Mouse (Mus musculus): ENCODE measurements around the gene Dcaf8.

Dcaf8 gene

GRCm38 (mm10) chr1:172148955-172149815, 1.3 kb downstream of the Dcaf8 start:
- no peak for DNase-seq

- DNase-seq, result no peak
These were observed 6.7 kb downstream of the Dcaf8 start for GRCm38 (mm10) chr1:172154536-172154935.

DNA sequence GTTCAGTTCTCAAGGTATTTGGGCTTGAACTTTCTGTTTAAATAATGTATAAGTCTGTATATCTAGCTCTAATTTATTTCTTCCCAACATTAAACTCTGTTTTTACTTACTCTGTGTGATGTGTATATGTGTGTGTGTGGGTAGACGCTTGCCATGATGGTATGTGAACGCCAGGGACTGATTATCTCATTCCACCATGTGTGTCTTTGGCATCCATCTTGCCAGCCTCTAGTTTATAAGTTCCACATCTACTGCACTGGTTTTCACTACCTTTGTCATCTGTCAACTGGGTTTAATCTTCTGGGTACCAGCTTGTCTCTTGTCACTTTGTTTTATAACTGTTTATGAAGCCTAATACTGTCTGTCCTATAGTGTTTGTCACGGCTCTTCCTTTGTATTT, 7.6 kb downstream of the Dcaf8 start:
- no peak for DNase-seq

- DNase-seq, result no peak
These were observed 12.1 kb downstream of the Dcaf8 start for GRCm38 (mm10) chr1:172159970-172160369.

GRCm38 (mm10) chr1:172160508-172160907, 12.6 kb downstream of the Dcaf8 start:
- DNase-seq, result no peak

GRCm38 (mm10) chr1:172162009-172162408, 14.1 kb downstream of the Dcaf8 start:
- DNase-seq, result peak; percentile 39

- no peak for DNase-seq
These were observed 15.1 kb downstream of the Dcaf8 start for GRCm38 (mm10) chr1:172162959-172163358.

DNA sequence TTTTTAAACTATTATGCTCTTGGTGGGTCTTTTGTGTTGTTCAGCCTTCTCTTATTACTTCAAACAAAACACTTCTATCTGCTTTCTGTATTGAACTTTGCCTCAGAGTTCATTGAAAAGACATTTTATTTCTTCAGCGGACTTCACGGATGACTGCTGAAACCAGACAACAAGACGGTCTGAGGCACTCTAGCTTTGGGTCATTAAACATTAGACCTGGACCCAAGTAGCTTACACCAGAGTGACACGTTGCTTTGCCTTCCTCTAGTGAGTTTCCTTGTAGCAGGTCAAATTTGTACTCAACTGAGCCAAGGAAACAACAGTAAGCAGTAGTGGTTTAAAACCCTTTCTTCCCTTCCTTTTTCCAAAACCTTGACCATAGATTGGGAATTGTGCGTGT, 20.0 kb downstream of the Dcaf8 start:
- DNase-seq, result no peak

DNA sequence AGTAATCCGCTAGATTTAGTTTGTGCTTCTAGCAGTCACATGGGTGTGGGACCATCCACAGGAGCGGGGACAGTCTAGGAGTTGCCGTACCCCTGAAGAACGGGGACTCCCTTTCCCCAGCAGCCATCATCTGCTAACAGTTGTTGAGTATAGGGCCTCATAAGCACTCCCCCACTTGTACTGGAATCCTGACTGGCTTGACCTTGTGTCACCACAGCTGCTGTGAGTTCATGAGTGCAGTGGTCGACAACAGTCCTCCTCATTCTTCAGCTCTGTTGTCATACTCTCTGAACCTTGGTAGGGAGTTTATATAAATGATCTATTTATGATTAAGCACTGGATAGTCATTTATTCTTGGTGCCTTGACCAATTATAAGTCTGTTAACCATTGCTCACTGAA, 21.9 kb downstream of the Dcaf8 start:
- no peak for DNase-seq

- DNase-seq, result no peak
These were observed 24.5 kb downstream of the Dcaf8 start for GRCm38 (mm10) chr1:172172381-172172780.

- no peak for DNase-seq
These were observed 25.3 kb downstream of the Dcaf8 start for GRCm38 (mm10) chr1:172173181-172173580.

DNA sequence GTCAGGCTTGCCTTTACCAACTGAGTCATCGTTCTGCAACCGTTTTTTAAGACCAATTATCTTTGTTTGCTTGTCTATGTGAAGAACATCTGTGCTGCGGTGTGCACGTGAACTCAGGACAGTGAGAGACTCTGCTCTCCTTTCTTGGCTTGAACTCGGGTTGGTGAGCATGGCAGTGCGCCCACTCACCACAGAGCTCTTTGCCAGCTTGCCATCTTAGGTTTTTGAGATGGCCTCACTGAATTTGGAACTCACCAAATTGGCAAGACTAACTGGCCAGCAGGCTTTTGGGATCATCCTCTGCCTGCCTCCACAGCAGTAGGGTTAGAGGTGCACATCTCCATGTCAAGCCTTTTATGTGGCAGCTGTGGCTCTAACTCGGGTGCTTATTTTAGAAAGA, 29.9 kb downstream of the Dcaf8 start:
- DNase-seq, result peak; percentile 35

- no peak for DNase-seq
These were observed 31.2 kb downstream of the Dcaf8 start for GRCm38 (mm10) chr1:172179102-172179501.

GRCm38 (mm10) chr1:172180881-172181280, 33.0 kb downstream of the Dcaf8 start:
- DNase-seq, result no peak

DNA sequence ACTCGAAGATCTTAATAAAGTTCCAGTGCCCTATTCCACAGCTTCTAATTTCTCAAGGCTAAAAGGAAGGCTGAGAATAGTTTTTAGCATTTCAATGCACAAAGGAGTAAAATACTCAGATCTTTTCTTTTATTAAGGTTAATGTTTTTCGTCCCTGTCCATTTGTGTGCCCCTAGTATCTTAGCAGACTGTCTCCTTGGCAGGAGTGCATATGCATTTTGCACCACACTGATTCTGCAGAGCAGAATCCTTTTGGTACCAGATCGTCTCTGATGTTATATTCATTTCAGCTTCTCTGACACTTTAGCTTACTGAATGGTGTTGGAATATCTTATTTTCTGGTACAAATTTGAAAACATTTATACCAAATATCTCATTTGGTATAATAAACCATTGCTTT, 33.9 kb downstream of the Dcaf8 start:
- no peak for DNase-seq

DNA sequence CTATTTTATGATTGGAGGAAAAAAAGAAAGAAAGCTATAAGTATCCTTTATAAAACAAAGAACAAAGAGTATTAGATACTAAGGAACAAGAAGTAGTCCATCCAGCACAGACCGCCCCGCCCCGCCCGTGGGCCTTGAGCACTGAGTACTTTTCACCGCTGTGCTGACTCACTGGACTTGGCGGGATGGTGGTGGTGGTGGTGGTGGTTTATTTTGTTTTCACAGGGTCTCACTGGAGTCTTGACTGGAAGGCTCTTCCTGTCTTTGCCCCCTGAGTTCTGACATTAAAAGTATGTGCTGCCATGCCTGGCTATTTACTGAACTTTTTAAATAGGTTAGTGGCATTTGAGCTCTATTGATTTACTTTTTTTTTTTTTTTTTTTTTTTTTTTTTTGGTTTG, 35.2 kb downstream of the Dcaf8 start:
- no peak for DNase-seq

GRCm38 (mm10) chr1:172183915-172184314, 36.0 kb downstream of the Dcaf8 start:
- DNase-seq, result no peak

DNA sequence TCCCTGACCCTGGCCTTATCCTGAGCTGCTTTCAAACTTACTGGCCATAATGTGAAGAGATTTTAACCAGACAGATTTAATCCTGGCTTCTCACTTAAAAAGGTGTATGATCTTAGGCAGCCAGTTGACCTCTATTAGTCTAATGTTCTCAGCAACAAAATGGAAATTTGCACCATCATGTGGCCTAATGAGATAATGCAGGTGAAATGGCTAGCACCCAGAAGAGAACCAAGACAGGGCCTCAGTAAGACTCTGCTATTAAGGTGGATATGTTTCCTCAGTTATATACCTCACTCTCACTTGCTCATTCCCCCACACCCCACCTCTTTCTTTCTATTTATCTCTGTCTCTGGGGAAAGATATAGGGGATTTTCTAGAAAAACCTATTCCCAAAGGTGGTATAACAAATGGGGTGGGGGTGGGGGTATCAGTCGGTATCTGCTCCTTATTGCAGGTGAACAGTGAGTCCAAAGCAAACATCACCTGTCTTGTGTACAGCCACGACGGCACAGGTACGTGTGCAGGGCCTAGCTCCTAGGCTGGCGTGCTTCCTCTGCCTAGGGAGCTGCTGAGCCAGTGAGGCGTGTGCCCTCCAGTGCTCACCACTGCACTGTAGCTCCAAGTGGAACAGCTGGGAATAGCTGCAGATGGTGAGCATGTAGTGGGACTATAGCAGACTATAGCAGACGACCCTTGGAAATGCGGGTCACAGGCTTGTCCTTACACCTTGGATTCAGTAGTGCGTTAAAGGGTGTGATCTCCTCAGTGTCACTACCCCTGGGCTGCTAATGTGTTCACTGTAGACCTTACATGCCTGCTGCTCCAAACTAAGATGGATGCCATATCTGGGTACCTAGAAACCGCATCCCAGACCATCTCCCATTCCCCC, 38.8 kb downstream of the Dcaf8 start:
- no peak for DNase-seq

DNA sequence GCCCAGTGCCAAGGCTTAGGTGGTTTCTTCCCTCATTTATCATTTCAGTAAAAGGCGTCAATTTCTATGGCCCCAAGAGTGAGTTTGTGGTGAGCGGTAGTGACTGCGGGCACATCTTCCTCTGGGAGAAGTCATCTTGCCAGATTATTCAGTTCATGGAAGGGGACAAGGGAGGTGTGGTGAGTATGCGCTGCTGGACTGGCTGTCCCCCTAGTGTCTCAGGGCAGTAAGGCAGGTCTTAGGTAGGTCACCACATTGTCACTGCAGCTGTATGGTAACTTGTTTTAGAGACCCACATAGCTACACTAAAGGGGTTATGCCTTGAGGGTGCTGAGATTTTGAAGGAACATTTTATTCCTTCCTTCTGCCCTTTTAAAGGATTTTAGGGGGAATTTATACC, 41.0 kb downstream of the Dcaf8 start:
- DNase-seq, result no peak

DNA sequence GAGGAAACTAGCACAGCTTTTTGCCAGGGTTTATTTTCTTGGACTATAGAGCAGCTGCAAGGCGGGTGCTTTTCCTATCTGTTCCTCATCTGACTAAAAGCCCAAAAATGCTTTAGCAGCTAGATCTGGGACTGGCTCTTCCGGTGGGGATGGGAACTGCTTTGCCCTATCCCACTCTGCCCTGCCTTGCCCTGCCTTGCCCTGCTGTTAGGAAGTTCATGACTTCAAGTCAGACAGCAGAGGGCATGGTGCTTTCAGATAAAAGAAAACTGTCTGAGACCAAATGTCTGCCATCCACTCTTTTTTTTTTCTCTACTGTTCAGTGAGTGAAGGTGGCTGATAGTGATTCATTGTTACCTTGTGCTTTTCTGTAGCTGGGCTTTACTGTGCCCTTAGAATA, 43.7 kb downstream of the Dcaf8 start:
- no peak for DNase-seq

GRCm38 (mm10) chr1:172192217-172192616, 44.3 kb downstream of the Dcaf8 start:
- DNase-seq, result no peak

DNA sequence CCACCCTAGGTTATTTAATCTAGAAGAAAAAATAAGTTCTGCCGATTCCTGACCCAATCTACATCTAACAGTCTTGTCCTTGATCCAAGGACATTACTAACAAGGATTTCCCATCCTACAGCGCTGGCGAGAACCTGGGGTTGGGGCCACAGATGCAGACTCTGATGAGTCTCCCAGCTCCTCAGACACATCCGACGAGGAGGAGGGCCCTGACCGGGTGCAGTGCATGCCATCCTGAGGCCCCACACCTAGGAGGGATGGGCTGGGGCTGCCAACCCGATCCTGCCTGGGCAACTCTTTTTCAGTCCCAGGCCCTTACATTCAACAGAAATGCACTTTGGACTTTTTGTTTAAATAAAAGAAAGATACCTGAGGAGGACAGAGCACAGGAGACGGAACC, 46.6 kb downstream of the Dcaf8 start:
- no peak for DNase-seq

GRCm38 (mm10) chr1:172197146-172197545, 49.3 kb downstream of the Dcaf8 start:
- DNase-seq, result no peak

GRCm38 (mm10) chr1:172197851-172198250, 50.0 kb downstream of the Dcaf8 start:
- DNase-seq, result peak; percentile 58
